Mouse (Mus musculus): ENCODE results near the gene Madcam1. TPM values are rescaled to one million over a fixed set of nuclear protein-coding genes. Genes with fewer than 3 reads are reported as not detected.

Madcam1 gene
- polyA plus RNA-seq, 1 experiment: not detected

GRCm38 (mm10) chr10:79633006-79633777 lies 31.2 kb upstream of the Madcam1 start:
- no peak overlapping the region for H3K4me3 ChIP-seq (replicated peaks; ENCODE audit: insufficient read depth, low read depth, low read length)
- TF ChIP-seq POLR2A (IDR thresholded peaks at IDR 0.05; ENCODE audit: borderline replicate concordance, insufficient read depth, low read length) (no peak), CTCF (IDR thresholded peaks at IDR 0.05; ENCODE audit: borderline replicate concordance, insufficient read depth, low read depth, low read length) (no peak)
- DNase-seq: no peak
- peaks cover 10% of the 10 kb centered on the region for H3K4me1 ChIP-seq (ENCODE audit: control insufficient read depth, insufficient read depth, low read length)
- WGBS: 76% methylated on average over 17 of the region's 17 CpGs
- H3K27me3 ChIP-seq (ENCODE audit: control insufficient read depth, insufficient read depth, low read length): no peaks in the 10 kb centered on the region
- H3K27ac ChIP-seq (ENCODE audit: insufficient read depth, low read length): no peak overlapping the region

- H3K27me3 ChIP-seq (ENCODE audit: control insufficient read depth, insufficient read depth, low read length): no peaks in the 10 kb centered on the region
- 68% methylated on average over 8 of the region's 8 CpGs for WGBS
- H3K4me3 ChIP-seq (replicated peaks; ENCODE audit: insufficient read depth, low read depth, low read length): no peak overlapping the region
- TF ChIP-seq POLR2A (IDR thresholded peaks at IDR 0.05; ENCODE audit: borderline replicate concordance, insufficient read depth, low read length) (no peak), CTCF (IDR thresholded peaks at IDR 0.05; ENCODE audit: borderline replicate concordance, insufficient read depth, low read depth, low read length) (no peak)
- DNase-seq: peak; percentile 47 to 55
- H3K4me1 ChIP-seq (ENCODE audit: control insufficient read depth, insufficient read depth, low read length): peaks cover 15% of the 10 kb centered on the region
- no peak overlapping the region; the same call in 1 of the 2 replicates for H3K27ac ChIP-seq (ENCODE audit: insufficient read depth, low read length)
Measured at GRCm38 (mm10) chr10:79636287-79636686, 28.1 kb upstream of the Madcam1 start.

- WGBS: under 1% methylated on average over 111 of the region's 116 CpGs
- Histone ChIP-seq H3K27me3 (ENCODE audit: control insufficient read depth, insufficient read depth, low read length) (no peaks in the 10 kb centered on the region), H3K4me3 (replicated peaks; ENCODE audit: insufficient read depth, low read depth, low read length) (peak within 1 kb of the TSS; percentile 81)
Measured at GRCm38 (mm10) chr10:79637128-79638110, 26.9 kb upstream of the Madcam1 start, which contains the start of gene Shc2. Gene Shc2, minus strand, starts transcription at chr10:79637918.

GRCm38 (mm10) chr10:79638486-79639204 lies 25.7 kb upstream of the Madcam1 start:
- Histone ChIP-seq H3K4me3 (replicated peaks; ENCODE audit: insufficient read depth, low read depth, low read length) (peak overlapping the region; percentile 81), H3K27ac (ENCODE audit: insufficient read depth, low read length) (no peak overlapping the region), H3K4me1 (ENCODE audit: control insufficient read depth, insufficient read depth, low read length) (peaks cover 12% of the 10 kb centered on the region), H3K27me3 (ENCODE audit: control insufficient read depth, insufficient read depth, low read length) (no peaks in the 10 kb centered on the region)
- TF ChIP-seq CTCF (IDR thresholded peaks at IDR 0.05; ENCODE audit: borderline replicate concordance, insufficient read depth, low read depth, low read length) (no peak), POLR2A (IDR thresholded peaks at IDR 0.05; ENCODE audit: borderline replicate concordance, insufficient read depth, low read length) (no peak)
- 6% methylated on average over 23 of the region's 23 CpGs for WGBS
- DNase-seq: peak; percentile 66 to 75

More at GRCm38 (mm10) chr10:79637128-79638110, 26.9 kb upstream of the Madcam1 start, which contains the start of gene Shc2:
- Histone ChIP-seq H3K27ac (ENCODE audit: insufficient read depth, low read length) (peak within 1 kb of the TSS; percentile 90), H3K4me1 (ENCODE audit: control insufficient read depth, insufficient read depth, low read length) (peaks cover 12% of the 10 kb centered on the region)
- TF ChIP-seq POLR2A (IDR thresholded peaks at IDR 0.05; ENCODE audit: borderline replicate concordance, insufficient read depth, low read length) (peak; percentile 68; the same call in 1 of the 2 replicates), CTCF (IDR thresholded peaks at IDR 0.05; ENCODE audit: borderline replicate concordance, insufficient read depth, low read depth, low read length) (no peak)
- peak; percentile 85 to 86 for DNase-seq

- Histone ChIP-seq H3K27me3 (ENCODE audit: control insufficient read depth, insufficient read depth, low read length) (no peaks in the 10 kb centered on the region), H3K27ac (ENCODE audit: insufficient read depth, low read length) (no peak within 1 kb of the TSS), H3K4me1 (ENCODE audit: control insufficient read depth, insufficient read depth, low read length) (no peaks in the 10 kb centered on the region), H3K4me3 (replicated peaks; ENCODE audit: insufficient read depth, low read depth, low read length) (no peak within 1 kb of the TSS)
- no peak for DNase-seq
- TF ChIP-seq POLR2A (IDR thresholded peaks at IDR 0.05; ENCODE audit: borderline replicate concordance, insufficient read depth, low read length) (no peak), CTCF (IDR thresholded peaks at IDR 0.05; ENCODE audit: borderline replicate concordance, insufficient read depth, low read depth, low read length) (no peak)
- 27% methylated on average over 8 of the region's 8 CpGs for WGBS
Measured at GRCm38 (mm10) chr10:79645711-79646110, 18.6 kb upstream of the Madcam1 start, which contains the start of gene Odf3l2. Gene Odf3l2, minus strand, starts transcription at chr10:79645738.

- no peak overlapping the region for H3K4me3 ChIP-seq (replicated peaks; ENCODE audit: insufficient read depth, low read depth, low read length)
- 30% methylated on average over 7 of the region's 7 CpGs for WGBS
- no peak for TF ChIP-seq POLR2A (IDR thresholded peaks at IDR 0.05; ENCODE audit: borderline replicate concordance, insufficient read depth, low read length)
- TF ChIP-seq CTCF (IDR thresholded peaks at IDR 0.05; ENCODE audit: borderline replicate concordance, insufficient read depth, low read depth, low read length): peak; percentile 98
- no peaks in the 10 kb centered on the region for H3K4me1 ChIP-seq (ENCODE audit: control insufficient read depth, insufficient read depth, low read length)
- no peaks in the 10 kb centered on the region for H3K27me3 ChIP-seq (ENCODE audit: control insufficient read depth, insufficient read depth, low read length)
- DNase-seq: peak; percentile 77 to 85
- no peak overlapping the region for H3K27ac ChIP-seq (ENCODE audit: insufficient read depth, low read length)
Measured at GRCm38 (mm10) chr10:79649070-79649751, 15.1 kb upstream of the Madcam1 start.
